Mouse (Mus musculus) splenic B cell, adult 2 months (primary cell): ENCODE measurements at regions not wholly inside any gene's neighbourhood (a gene's known extent, or its start where the extent isn't known, plus 50 kb on each side); places are given as distances from the start of the nearest gene placed in this dataset.

Source experiments
- DNase-seq: peaks from one replicate; pipeline ENCODE4 v3.0.0-alpha.2; 2011; ENCODE audit warnings: low read depth, low spot score
- H3K27me3 ChIP-seq: 2 replicates; pipeline ENCODE4 v1.6.1; 2012; ENCODE audit warnings: mild to moderate bottlenecking, low read length, moderate library complexity, mixed read lengths; ENCODE audit not compliant: control insufficient read depth, poor library complexity, insufficient read depth, severe bottlenecking
- H3K36me3 ChIP-seq: 2 replicates; pipeline ENCODE4 v1.6.1; 2012; ENCODE audit warnings: mild to moderate bottlenecking, low read length, moderate library complexity, mixed read lengths; ENCODE audit not compliant: control insufficient read depth, poor library complexity, insufficient read depth, severe bottlenecking

GRCm38 (mm10) chr12:51016081-51016480 is 331.8 kb upstream of the G2e3 start:
- Histone ChIP-seq H3K36me3 (no peaks in the 10 kb centered on the region), H3K27me3 (no peaks in the 10 kb centered on the region)
- no peak for DNase-seq

GRCm38 (mm10) chr12:51009644-51010043 is 338.2 kb upstream of the G2e3 start:
- no peak for DNase-seq
- H3K27me3 ChIP-seq: no peaks in the 10 kb centered on the region
- H3K36me3 ChIP-seq: no peaks in the 10 kb centered on the region

- H3K27me3 ChIP-seq: no peaks in the 10 kb centered on the region
- H3K36me3 ChIP-seq: no peaks in the 10 kb centered on the region
- no peak for DNase-seq
Measured at GRCm38 (mm10) chr12:51001722-51002592, 345.9 kb upstream of the G2e3 start.

GRCm38 (mm10) chr12:51001096-51001495 is 346.8 kb upstream of the G2e3 start:
- DNase-seq: no peak
- Histone ChIP-seq H3K27me3 (no peaks in the 10 kb centered on the region), H3K36me3 (no peaks in the 10 kb centered on the region)

- no peak for DNase-seq
- Histone ChIP-seq H3K36me3 (no peaks in the 10 kb centered on the region), H3K27me3 (no peaks in the 10 kb centered on the region)
Measured at GRCm38 (mm10) chr12:51000281-51001075, 347.4 kb upstream of the G2e3 start.

DNA sequence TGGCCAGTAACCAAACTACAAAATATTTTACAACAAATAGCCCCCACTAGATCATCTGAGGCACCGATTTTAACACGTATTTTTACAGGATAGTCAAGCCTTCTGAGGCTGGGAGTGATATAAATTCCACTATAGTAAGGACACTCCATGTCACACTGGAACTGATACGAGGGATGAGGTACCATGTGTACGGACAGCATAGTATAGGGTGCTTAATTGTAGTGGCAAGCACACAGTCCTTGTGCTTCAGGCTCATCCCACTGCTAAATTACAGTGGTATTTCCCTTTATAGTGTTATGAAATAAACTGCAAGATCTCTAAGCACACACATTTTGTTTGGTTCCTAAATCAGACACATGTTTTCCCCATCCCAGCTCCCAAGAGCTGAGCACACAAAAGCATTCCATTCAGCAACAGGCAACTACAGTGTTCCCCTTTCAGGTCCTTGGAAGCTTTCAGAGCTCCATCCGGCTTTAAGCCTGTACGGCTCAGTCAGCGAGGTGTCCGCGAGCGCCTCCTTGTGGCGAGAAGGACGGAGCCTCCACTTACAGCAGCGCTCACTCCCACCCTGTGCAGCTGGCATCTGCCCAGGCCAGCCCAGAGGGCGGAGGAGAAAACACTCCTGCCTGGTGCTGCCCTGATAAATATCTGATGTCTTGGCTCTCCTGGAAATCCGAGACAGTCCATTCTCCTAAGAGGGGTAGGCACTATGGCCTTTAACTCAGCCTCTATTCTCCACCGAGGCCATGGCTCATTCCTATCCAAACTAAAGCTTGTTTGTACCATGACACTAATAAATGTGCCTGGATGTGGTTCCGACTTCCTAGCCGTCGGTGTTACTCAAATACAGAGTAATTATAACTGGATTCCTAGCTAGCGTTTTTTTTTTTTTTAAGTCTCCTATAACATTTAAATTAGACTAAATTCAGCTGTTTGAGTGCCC is 348.3 kb upstream of the G2e3 start:
- Histone ChIP-seq H3K27me3 (no peaks in the 10 kb centered on the region), H3K36me3 (no peaks in the 10 kb centered on the region)
- no peak for DNase-seq

DNA sequence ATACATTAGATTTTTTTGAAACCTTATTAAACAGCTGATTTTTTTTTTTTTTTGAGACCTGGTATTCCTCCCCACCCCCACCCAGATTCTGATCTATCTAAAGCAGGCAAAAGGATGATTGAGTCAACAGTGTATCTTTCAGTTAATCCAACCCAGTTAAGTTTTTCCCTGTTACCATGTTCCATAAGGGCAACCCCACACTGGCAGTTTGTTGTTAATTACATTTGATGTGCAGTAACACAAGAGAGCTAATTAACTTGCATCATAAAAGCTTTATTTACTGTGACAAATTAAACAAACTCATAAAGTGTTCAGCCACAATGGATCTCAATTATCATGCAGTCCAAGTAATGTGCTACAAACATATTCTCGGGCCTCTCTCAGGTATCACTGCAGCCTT is 346.8 kb upstream of the Prkd1 start:
- no peaks in the 10 kb centered on the region for H3K27me3 ChIP-seq
- no peak for DNase-seq

GRCm38 (mm10) chr12:50989561-50990325 is 340.8 kb upstream of the Prkd1 start:
- DNase-seq: no peak

More for the DNA sequence above, 346.8 kb upstream of the Prkd1 start:
- no peaks in the 10 kb centered on the region for H3K36me3 ChIP-seq

GRCm38 (mm10) chr12:50981318-50981717 is 332.4 kb upstream of the Prkd1 start:
- no peak for DNase-seq
- Histone ChIP-seq H3K27me3 (no peaks in the 10 kb centered on the region), H3K36me3 (no peaks in the 10 kb centered on the region)

More at GRCm38 (mm10) chr12:50989561-50990325, 340.8 kb upstream of the Prkd1 start:
- Histone ChIP-seq H3K36me3 (no peaks in the 10 kb centered on the region), H3K27me3 (no peaks in the 10 kb centered on the region)

DNA sequence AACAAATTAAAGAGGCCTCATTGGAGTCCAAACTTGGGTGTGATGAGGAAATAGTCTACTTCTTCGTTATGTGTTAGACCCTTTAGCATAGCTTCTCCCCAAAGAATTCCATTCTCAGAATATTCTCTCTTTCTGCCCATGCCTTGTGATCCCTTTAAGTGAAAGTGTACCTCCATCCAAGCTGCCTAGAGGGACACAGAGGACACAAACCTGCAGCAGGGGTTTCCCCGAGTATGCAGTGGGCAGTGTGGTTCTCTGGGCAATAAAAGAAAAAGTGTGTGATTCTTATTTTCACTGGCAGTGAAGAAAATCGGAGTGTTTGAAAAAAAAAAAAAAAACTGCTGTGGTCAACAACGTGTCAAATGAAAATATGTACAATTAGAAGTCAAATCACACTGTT is 331.9 kb upstream of the Prkd1 start:
- Histone ChIP-seq H3K36me3 (no peaks in the 10 kb centered on the region), H3K27me3 (no peaks in the 10 kb centered on the region)
- no peak for DNase-seq

DNA sequence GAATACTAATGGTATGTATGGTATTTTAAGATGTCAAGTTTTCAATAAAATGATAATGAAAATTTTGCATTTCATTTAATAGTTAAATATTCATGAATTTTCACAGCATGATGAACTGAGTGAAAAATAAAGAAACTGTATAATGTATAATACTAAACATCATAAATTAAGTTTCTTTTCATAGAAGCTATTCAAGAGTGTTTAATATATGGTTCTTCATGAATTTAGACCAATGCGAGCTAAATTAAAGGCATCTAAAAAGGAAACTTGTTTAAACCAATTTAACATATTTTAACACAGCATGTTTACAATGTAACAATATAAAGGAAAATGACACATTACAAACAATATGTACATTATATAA is 321.8 kb upstream of the Prkd1 start:
- DNase-seq: no peak
- no peaks in the 10 kb centered on the region for H3K36me3 ChIP-seq

DNA sequence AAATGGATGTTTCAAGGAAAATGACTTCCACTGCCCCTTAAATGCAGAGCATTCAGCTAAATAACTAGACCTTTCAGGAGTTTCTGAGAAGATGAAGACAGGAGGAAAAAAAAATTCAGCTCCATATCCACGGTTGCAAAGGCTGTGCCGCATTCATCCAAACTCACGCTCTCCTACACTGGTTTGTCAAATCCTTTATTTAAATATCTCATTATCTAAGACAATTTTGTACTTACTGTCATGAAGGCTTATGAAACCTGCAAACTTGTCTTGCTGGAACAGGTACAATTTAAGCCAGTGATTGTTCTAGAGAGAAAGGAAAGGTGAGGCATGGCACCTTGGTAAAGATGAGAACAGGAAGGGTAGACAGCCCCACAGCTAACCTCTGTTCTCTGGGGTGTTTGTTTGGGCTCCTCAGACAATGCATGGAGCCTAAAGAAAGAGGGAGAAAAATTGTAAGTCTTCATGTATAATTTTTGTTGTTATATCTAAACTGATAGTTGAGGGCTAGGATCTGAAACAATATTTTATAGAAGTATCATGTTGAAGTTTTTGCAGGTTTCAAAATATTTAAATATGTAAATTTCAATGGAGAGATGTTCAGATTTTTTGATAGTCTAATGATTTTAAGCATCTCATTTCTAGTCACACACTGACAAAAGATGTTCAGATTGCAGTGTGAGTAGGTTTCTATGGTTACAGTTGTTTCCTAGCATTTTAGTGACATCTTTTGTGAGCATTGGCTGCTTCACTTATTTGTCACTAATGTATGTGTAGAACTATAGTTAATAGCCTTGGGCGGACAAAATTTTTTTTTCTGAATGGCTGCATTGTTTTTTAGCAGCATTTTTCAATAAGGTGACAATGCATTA is 321.2 kb upstream of the Prkd1 start:
- Histone ChIP-seq H3K27me3 (no peaks in the 10 kb centered on the region), H3K36me3 (no peaks in the 10 kb centered on the region)
- no peak for DNase-seq

More for the DNA sequence above, 321.8 kb upstream of the Prkd1 start:
- H3K27me3 ChIP-seq: no peaks in the 10 kb centered on the region

DNA sequence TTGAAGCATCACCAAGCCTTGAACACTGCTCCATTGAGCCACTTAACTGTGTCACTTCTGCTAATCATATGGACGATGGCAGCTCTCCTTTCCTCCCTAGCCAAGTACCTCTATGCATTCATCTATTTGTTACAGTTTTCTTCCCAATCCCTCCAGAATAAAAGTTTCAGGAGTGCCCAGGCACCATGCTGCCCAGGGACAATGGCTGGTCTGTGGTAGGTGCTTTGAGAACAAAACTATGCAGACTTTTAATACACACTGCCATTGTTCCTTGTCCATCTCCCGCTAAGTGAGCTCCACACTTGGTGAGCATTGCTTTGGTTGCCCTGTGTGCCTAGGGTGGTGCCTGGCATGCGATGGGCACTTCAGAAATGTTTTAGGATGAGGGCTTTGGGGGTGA is 320.5 kb upstream of the Prkd1 start:
- no peak for DNase-seq
- Histone ChIP-seq H3K36me3 (no peaks in the 10 kb centered on the region), H3K27me3 (no peaks in the 10 kb centered on the region)
